Mouse (Mus musculus): ENCODE data around the gene Rhox7b.

Gene Rhox7b

GRCm38 (mm10) chrX:37897132-37897531 lies at the start of gene Rhox7b:
Gene Rhox7b, minus strand, starts transcription at chrX:37897232.
- in situ Hi-C loops (cut with MboI, MseI): loop anchor here in 1 of 2 experiments (10.0 kb wide), 1 partner anchor 142 kb away; no protein-coding TSS in a partner anchor

GRCm38 (mm10) chrX:37916311-37916710 lies 19.3 kb upstream of the Rhox7b start:
- in situ Hi-C loops (cut with MboI, MseI): no loop called here

GRCm38 (mm10) chrX:37908581-37908980 lies 11.5 kb upstream of the Rhox7b start:
- in situ Hi-C loops (cut with MboI, MseI): no loop called here

GRCm38 (mm10) chrX:37903727-37904126 lies 6.7 kb upstream of the Rhox7b start:
- in situ Hi-C loops (cut with MboI, MseI): loop anchor here (5.0 kb wide), 1 partner anchor 76 kb away; the partner anchor contains the start of gene Rhox6 (in 2 of the 2)

- in situ Hi-C loops (cut with MboI, MseI): loop anchor here (5.0 kb wide), 1 partner anchor 74 kb away; the partner anchor contains the start of gene Rhox6 (in 2 of the 2)
Measured at GRCm38 (mm10) chrX:37901670-37902069, 4.6 kb upstream of the Rhox7b start, which contains the start of gene Rhox9. Gene Rhox9, minus strand, starts transcription at chrX:37901770.

- in situ Hi-C loops (cut with MboI, MseI): no loop called here
Measured at GRCm38 (mm10) chrX:37878844-37879243, 18.2 kb downstream of the Rhox7b start, which contains the start of gene Rhox8. Gene Rhox8, minus strand, starts transcription at chrX:37878944.

GRCm38 (mm10) chrX:37871641-37872040 lies 25.4 kb downstream of the Rhox7b start:
- in situ Hi-C loops (cut with MboI, MseI): loop anchor here (5.0 to 25.0 kb wide), 3 partner anchors 61 to 609 kb away; partner anchors contain the start of gene Rhox4a (in 1 of the 2)

Data from T-helper 17 cell (primary cell).